Mouse (Mus musculus) thymus, adult 2 months (tissue): Measurements from ENCODE around the gene Ntrk2.

Source experiments
- CTCF ChIP-seq: fragments of 200-500 bp; IDR thresholded peaks from 2 replicates; pipeline ENCODE4 v1.5.1; 2012; ENCODE audit warnings: mild to moderate bottlenecking, control low read depth, low read length, moderate library complexity, borderline replicate concordance; ENCODE audit not compliant: control insufficient read depth, poor library complexity, insufficient read depth; ENCODE audit errors: extremely low read depth
- POLR2A ChIP-seq: fragments of 200-500 bp; IDR thresholded peaks from 2 replicates; pipeline ENCODE4 v1.6.1; 2012; ENCODE audit warnings: mild to moderate bottlenecking, low read length, control low read depth, moderate library complexity; ENCODE audit not compliant: control insufficient read depth, poor library complexity, insufficient read depth; ENCODE audit errors: extremely low read depth

GRCm38 (mm10) chr13:59179986-59180385 lies 373.6 kb downstream of the Ntrk2 start:
- TF ChIP-seq CTCF (no peak), POLR2A (no peak)
